In the genomic region with DNA sequence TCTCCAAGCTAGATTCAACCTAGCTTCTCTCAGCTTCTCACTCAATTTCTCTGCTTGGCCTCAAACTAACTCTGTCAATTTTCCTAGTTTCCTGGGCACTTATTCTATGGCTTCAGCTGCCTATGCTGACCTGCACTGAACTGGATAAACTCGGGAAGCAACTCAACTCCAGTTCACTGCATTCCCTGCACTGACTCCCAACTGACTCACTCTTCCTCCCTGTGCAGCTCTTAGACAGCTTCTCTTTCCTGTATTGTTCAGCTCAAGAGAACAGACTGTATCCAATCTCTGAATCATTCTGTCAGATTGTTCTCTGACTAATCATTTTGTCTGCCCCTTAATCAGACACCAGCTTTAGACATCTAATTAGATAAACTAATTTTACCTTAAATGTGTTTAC, we compare ENCODE assay signal across 18 mouse cellular contexts.
"Had no signal": no experiment of that assay in that cellular context is flagged by ENCODE, and none has a peak within 500 bp of the region (broad histone marks: within the 10 kb centered on the region; RNA-seq: fewer than 3 reads in every experiment).

No protein-coding gene starts in this region.

- H3K4me2 ChIP-seq: lung, embryonic 14.5 days; midbrain, embryonic 12.5 days; neural tube, embryonic 13.5 days; neural tube, embryonic 15.5 days; stomach, embryonic 15.5 days had no signal

- ATAC-seq: midbrain, embryonic 16.5 days had no signal

- H3K4me3 ChIP-seq: midbrain, embryonic 10.5 days; midbrain, embryonic 12.5 days; myocyte; neural tube, embryonic 13.5 days; neural tube, embryonic 15.5 days; stomach, embryonic 15.5 days had no signal

- H3K4me1 ChIP-seq: midbrain, embryonic 10.5 days; midbrain, embryonic 12.5 days; neural tube, embryonic 13.5 days; neural tube, embryonic 15.5 days; stomach, embryonic 15.5 days had no signal

- DNase-seq: lung, adult 18-20 months; lung, embryonic 14.5 days; lung, postnatal 10 days; lung, postnatal 4 days; midbrain, embryonic 14.5 days; retina, postnatal 1 day; right cerebral cortex, adult 18-20 months; thymus, adult 2 months; thymus, postnatal 25 days; thymus, postnatal 4 days had no signal

- H3K9ac ChIP-seq: lung, embryonic 14.5 days; midbrain, embryonic 12.5 days; neural tube, embryonic 13.5 days; neural tube, embryonic 15.5 days; stomach, embryonic 15.5 days had no signal

- H3K9me3 ChIP-seq: midbrain, embryonic 10.5 days; midbrain, embryonic 12.5 days; neural tube, embryonic 13.5 days; neural tube, embryonic 15.5 days; stomach, embryonic 15.5 days had no signal

- H3K27ac ChIP-seq: midbrain, embryonic 10.5 days; midbrain, embryonic 12.5 days; neural tube, embryonic 13.5 days; neural tube, embryonic 15.5 days; stomach, embryonic 15.5 days; stomach, postnatal 0 days had no signal

- H3K27me3 ChIP-seq: midbrain, embryonic 12.5 days; neural tube, embryonic 13.5 days; neural tube, embryonic 15.5 days; stomach, embryonic 15.5 days had no signal

- H3K36me3 ChIP-seq: midbrain, embryonic 10.5 days; midbrain, embryonic 12.5 days; neural tube, embryonic 13.5 days; neural tube, embryonic 15.5 days; stomach, embryonic 15.5 days had no signal
